Mouse (Mus musculus) thymus, postnatal 36 days (tissue): ENCODE data around the gene Supt20.

Experiments
- DNase-seq, 2 experiments: peaks; one replicate each; pipeline ENCODE4 v3.0.0; 2022; ENCODE audit warnings: mixed read lengths in 2 of 2

Gene Supt20

GRCm38 (mm10) chr3:54756058-54756457 lies 63.5 kb downstream of the Supt20 start:
- DNase-seq = no peak

DNA sequence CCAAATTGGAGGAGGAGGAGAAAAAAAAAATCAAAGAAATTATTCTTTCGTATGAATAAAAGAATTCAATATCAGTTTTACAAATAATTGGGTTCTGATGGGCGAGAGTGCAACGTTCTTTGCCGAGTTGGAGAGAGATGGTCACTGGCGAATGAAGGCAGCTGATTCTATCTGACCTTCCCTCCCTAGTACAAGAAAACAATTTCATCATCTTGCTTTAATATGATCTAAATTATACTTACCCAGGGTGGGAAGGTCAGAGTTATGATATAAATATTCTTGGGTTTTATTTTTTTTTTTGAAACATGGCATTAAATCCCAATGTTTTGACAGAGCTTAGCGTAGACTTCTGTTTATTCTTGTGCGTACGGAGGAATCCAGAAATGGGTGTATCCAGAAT lies 64.8 kb downstream of the Supt20 start:
- DNase-seq = no peak

- no peak for DNase-seq
These were observed 66.6 kb downstream of the Supt20 start for GRCm38 (mm10) chr3:54759211-54759610.

- no peak for DNase-seq
These were observed 67.9 kb downstream of the Supt20 start for GRCm38 (mm10) chr3:54760321-54761115.

GRCm38 (mm10) chr3:54761258-54761657 lies 68.7 kb downstream of the Supt20 start:
- no peak for DNase-seq

DNA sequence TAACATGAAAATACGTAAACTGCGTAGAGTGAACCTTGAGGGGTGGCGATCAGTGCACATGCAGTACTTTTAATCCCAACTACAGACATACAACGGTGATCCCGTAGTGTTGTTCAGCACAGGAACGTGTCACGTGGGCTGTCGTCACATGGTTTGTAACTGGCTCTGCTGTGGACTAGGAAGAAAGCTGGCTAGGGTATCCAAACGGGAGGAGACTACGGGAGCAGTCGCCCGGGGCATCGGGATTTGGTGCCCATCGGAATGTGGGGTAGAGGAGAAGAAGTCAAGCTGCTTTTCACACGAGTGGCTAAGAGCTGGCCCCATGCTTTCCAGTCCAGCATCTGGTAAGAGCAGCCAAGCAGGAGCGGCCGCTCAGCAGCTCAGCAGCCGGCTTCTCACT lies 71.8 kb downstream of the Supt20 start:
- DNase-seq = no peak

GRCm38 (mm10) chr3:54765521-54765920 lies 72.9 kb downstream of the Supt20 start:
- DNase-seq = peak in 1 of 2 experiments; percentile 12

DNA sequence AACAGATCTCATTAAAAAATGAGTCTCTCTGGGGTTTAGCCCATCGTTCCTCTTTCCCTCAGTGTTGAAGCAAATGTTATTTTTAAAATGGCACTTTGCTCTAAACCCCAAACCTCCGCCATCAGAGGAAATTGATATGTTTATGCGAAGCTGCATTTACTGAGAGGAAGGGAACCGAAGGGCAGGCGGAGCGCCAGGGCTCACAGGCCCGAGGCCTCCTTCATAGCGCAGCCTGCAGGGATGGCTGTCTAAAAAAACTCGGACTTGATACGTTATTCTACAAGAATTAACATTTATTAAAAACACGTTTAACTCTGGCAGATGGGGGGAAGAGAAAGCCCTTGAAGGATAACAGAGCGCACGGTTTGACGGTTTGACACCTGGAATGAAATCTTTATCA lies 73.4 kb downstream of the Supt20 start:
- DNase-seq = no peak

DNA sequence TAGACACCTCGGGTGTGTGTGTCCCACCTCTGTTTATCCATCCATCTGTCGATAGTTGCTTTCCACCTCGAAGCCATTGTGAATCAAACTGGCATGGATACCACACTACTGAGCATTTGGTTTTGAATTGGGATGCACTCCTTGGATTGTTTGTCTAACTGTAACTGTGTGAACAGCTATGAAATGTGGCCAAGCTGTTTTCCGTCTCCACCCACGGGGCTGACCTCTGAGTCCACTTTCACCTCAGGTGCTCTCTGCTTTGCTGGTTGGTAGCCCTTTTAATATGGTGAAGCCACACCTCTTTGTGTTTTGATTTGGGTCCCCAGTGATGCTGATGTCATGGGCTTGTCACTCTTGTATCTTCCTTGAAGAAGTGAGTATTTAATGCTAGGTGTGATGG lies 74.2 kb downstream of the Supt20 start:
- DNase-seq = no peak

DNA sequence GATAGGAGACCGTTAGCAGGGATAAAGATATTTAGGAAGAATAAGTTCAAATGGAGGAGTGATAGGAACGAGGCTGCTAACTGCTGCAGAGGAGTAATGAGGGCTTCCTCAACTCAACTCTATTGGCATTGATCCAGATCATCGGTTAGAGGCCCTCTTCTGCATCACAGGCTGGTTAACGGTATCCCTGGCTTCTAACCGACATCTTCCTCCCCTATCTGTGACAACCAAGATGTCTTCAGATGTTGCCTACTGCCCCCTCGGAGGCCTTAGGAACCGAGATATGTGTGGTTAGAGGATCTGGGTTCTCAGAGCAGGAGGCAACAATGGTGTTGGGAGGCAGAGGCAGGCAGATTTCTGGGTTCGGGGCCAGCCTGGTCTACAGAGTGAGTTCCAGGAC lies 76.0 kb downstream of the Supt20 start:
- no peak for DNase-seq

GRCm38 (mm10) chr3:54769349-54770275 lies 77.0 kb downstream of the Supt20 start:
- DNase-seq = no peak

- DNase-seq = no peak
These were observed 81.0 kb downstream of the Supt20 start for GRCm38 (mm10) chr3:54773613-54774012.

DNA sequence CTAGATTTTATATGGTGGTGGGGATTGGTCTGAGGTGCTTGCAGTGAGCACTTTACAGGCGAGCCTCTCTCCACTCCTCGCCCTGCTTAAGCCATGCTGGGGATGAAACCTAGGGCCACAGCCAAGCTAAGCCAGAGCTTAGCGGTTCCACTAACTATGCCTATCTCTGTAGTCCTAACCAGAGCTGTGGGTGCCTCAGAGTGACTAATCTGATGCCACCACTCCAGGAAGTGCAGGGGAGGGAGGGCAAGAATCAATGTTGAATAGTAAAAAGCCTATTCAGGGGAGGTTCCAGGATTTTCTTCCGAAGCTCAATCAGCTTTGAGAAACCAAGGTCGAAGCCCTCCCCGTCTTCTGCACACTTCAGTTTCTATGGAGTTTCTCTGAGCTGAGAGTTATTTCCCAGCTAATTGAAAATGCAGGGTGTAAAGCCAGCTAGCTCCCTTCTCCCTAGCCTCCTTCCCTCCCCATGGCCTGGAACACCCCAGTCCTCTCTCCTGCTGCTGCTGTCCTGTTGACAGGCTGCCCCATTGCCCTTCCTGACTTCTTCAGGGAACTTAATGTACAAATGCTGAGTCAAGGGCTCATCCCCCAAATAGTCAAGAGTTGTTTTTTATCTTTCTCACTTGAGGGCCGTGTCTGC lies 83.5 kb downstream of the Supt20 start:
- no peak for DNase-seq
